Mouse (Mus musculus) spleen, postnatal 10 days (tissue): Measurements from ENCODE around the gene Trim59.
A peak's percentile ranks its signal among the peaks of the same experiment; 100 is the strongest.
"Not testable (repeated sequence)": the region's sequence is repeated elsewhere in the genome, so short reads cannot be mapped to it uniquely, and the experiment has no call there.

Source experiments
- DNase-seq, 2 experiments: peaks; one replicate each; pipeline ENCODE4 v3.0.0; 2021 to 2022; ENCODE audit warnings: low spot score in 2 of 2

Trim59 gene

DNA sequence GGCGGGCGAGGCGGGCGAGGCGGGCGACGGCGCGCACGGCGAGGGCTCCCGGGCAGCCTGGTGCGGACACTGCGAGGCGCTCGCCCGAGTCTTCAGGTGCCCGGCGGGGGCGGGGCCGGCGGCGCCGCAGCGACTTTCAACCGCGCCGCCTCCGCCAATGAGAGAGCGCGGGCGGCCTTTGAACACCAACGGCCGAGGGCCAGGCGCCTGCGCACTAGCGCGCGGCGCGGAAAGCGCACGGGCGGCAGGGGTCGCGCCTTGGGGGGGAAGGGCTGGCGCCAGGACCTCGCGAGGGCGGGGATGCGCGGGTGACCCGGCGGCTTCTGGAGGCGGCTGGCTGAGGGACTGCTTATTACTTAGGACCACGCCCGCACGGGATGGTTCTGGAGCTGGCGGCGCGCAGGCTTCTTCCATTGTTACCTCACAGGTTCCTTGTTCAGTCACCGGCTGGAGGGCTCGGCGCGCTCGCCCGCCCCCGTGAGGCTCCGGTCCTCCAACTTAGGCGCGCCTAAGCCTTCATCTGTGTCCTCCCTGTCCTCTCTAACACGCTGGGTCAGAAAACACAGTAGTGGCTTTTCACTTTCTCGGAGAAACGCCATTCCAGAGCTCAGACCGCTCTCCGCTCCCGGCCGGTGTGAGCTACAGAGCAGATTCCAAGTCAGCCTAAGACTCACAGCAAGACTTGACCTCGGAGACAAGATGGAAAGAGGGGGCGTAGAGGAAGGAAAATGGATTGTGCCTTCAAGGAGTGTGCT lies at the start of gene Trim59:
Gene Trim59 (minus strand): TSS at position 111 of the 755 bp plus-strand sequence.
- DNase-seq: peak; percentile 92 to 95

DNA sequence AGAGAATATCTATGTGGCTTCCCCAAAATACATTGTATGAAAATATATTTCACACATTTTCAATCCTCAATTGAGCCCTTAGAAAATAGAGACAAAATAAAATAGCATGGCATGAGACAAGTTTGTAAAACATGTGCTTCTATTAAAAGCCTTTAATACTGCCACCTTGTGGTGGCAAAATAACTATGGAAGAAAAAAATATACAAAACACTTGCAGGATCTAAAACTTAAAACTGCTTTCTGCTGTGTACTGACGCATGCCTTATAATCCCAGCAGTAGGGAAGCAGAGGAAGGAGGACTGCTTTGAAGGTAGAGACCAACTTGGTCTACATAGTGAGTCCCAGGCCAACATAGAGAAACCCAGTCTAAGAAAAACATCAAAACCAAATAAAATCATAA lies 19.4 kb upstream of the Trim59 start:
- no peak for DNase-seq

DNA sequence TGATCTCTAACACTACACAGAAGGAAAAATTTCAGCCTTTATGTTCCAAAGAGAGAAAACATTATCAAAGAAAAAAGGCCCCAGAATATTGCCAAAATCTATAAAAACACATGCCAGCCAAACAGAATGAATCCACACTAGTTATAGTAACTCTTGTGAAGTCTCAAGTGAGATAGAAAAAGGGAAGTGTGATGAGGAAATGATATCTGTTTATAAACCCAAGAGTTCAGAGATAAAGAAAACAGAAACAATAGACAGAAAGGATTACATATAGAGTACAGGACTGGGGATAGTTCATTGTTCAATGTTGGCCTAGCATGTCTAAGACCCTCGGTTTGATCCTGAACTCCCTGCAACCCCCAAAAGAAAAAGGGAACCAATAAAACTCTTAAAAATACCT lies 18.2 kb upstream of the Trim59 start:
- DNase-seq: no peak

DNA sequence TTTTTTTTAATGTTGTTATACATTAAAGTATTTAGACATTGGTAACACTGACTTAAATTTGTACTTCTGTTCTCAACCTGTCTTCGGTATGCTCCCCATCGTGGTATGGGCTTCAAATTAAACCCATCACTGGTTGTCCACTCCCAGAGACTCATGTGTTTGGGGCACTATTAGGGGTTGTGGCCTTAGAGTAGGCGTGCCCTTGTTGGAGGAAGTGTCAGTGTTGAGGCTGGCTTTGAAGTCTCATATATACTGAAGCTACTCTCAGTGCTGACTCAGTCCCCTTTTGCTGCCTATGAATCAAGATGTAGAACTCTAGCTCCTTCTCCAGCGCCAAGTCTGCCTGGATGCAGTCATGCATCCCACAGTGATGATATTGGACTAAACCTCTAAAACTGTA lies 16.1 kb upstream of the Trim59 start:
- no peak for DNase-seq

GRCm38 (mm10) chr3:69055871-69056270 lies 11.3 kb upstream of the Trim59 start:
- DNase-seq: peak in 1 of 2 experiments; percentile 23

- DNase-seq: peak; percentile 68 to 88
Observed at GRCm38 (mm10) chr3:69054760-69055432, 10.3 kb upstream of the Trim59 start.

DNA sequence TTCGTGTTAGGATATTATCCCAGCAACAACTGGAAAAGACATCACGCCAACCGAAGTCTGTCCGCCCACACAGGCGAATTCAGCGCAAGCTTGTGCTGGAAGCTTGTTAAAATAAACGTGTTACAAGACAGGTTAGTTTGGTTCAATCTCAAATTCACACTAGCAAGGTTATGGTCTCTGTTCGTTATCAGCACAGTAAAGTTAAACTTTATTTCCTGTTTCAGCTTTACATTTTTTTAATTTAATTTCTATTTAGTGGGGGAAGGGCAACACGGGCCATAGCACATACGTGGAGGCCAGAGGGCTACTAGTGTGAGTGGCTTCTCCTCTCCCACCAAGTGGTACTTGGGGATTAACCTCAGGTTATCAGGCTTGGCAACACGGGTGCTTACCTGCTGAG lies 7.3 kb upstream of the Trim59 start:
- no peak for DNase-seq

DNA sequence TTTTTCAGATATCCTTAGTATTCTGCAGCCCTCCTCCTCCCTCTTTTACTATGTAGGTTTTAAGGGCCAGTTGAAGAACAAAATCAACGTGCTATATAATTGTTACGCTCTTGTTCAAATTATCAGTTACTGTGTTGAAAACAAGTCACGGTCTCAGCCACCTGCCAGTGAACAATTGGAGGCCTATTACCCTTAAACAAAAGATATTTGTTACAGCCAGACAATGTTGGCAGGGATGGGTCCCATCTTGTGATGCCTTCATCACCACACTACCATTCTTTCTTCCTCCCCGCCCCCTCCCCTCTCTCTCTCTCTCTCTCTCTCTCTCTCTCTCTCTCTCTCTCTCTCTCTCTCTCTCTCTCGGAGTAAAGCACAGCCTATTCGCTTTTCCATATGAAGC lies 4.5 kb upstream of the Trim59 start:
- DNase-seq: no peak

DNA sequence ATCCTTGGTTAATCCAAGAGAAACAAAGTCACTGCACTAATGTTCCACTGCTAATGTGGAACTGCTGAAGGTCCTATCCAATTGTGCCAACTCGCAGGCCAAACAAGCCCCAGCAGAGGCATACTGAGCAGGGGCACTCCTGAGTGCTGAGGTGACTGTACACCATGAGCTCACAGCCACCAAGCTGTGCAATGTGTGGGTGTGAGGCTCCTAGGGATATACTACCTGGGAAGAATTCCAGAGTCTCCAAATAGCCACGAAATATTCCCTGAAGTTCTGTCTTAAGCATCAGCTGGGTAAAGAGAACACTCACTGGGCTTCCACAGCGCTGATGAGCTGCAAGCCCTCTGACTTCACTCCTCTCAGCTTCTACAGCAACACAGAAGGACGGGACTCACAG lies 3.1 kb upstream of the Trim59 start:
- no peak for DNase-seq

DNA sequence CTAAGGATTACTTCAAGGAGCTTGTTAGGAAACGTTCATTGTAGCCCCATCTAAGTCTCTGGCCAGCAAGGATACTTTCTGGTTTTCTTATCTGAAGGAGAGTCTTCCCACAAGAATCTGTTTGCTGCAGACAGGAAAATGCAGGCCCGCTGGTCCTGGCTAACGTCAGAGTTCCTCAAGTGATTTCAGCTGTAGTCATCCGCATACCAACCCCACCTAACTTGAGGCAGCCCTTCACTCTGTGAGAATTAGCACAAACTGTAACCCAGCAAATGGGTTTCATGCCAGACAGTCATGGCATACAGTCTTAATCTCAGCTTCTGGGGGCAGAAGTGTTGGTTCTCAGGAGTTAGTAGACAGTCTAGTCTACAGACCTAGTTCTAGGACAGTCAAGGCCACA lies 2.0 kb upstream of the Trim59 start:
- DNase-seq: peak in 1 of 2 experiments; percentile 25

GRCm38 (mm10) chr3:69045750-69046149 lies 1.2 kb upstream of the Trim59 start:
- peak in 1 of 2 experiments; percentile 34 for DNase-seq

DNA sequence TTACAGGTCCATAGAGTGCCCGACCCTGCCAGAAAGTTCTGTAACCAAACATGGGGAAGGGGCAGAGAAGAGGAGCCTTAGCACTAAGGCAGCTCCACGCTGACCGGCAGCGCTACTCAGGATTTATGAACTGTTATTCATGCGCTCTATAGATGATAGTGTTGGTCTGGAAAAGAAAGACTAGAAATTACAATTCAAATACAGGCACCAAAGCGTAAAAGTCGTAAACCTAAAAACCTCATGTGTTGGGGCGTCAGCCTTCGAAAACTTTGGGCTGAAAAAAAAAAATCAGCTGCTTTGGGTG lies 797 bp upstream of the Trim59 start:
- DNase-seq: no peak

GRCm38 (mm10) chr3:69044167-69044591 lies 376 bp downstream of the Trim59 start:
- no peak for DNase-seq

DNA sequence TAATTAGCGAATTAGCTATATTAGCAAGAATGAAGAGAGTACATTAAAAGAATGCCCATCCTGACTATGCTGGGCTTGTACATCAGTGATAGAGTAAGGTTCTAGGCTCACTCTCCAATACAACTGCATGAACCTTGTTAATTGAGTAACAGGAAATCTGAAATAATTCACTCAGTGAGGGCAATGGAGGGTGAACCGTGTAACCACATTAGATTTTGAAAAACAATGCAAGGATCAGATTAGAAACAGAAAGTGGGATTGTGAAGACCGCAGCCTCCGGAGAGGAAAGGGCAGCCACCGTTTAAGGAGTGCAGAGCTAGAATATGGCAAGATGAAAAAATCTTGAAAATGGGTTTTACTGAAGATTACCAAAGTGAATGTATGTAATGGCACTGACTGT lies 3.3 kb downstream of the Trim59 start:
- peak in 1 of 2 experiments; percentile 16 for DNase-seq

- DNase-seq: no peak
Observed at GRCm38 (mm10) chr3:69040105-69040504, 4.5 kb downstream of the Trim59 start.

DNA sequence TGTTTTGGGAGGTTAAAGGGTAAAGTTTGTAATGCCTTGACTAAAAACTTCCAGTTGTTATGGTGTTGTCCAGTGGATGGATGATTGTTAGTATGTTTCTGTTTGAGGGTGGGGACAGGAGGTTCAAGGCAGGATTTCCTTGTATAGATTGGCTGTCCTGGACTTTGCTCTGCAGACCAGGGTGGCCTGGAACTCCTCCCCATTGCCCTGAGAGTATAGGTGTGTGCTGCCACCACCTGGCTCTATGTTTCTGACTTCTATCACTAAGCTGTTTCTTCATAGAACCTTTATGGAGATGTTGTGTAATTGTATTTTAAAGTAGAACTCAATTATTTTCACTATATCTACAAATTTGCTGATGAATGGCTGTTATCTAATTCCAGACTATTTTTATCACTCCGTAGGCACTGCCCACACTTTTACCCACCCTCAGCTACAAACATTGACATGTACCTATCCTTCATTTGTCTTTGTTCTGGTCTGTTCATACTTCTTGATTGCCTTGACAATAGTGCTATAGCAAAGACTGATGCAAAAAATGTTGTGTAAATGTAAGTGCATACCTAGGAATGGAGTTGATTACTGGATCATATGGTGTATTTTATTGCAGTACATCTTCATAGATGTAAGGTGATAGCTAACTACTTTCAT lies 18.3 kb downstream of the Trim59 start:
- no peak for DNase-seq

DNA sequence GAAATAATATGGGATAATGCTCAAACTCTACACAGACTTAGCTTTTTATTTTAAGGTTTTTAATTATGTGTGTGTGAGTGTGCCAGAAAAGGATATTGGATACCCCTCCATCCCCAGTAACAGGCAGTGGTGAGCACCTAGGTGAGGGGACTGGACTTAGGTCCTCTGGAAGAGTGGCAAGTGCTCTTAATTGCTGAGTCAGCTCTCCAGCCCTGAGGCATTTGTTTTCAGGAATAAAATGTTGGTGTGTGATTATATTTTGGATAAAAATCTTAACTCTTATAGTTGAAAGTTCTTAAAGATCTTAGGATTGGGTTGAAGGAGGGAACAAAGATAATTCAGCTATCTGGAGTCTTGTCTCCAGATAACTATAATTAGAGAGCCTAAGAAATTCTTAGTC lies 23.8 kb downstream of the Trim59 start:
- DNase-seq: no peak

DNA sequence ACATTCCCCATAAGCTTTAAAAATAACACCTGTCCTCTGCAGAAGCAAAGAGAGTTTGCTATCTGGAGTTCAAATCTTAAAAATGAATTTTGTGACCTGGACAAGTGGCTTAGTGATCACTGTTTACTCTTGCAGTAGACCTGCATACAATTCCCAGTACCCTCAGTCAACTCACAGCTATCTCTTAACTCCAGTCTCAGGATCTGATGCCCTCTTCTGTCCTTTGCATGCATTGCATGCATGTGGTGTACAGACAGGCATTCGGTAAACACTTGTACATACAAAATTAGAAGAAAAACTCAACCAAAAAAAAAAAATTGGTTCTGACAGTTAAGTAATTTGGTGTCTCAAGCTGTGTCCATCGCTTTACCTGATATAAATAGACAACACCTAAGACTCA lies 24.3 kb downstream of the Trim59 start:
- peak in 1 of 2 experiments; percentile 47 for DNase-seq

- DNase-seq: not testable (repeated sequence)
Observed at GRCm38 (mm10) chr3:69018635-69019034, 25.9 kb downstream of the Trim59 start.

- DNase-seq: peak in 1 of 2 experiments; percentile 30
Observed at GRCm38 (mm10) chr3:69017181-69017580, 27.4 kb downstream of the Trim59 start.

- no peak for DNase-seq
Observed at GRCm38 (mm10) chr3:69008873-69009272, 35.7 kb downstream of the Trim59 start.

DNA sequence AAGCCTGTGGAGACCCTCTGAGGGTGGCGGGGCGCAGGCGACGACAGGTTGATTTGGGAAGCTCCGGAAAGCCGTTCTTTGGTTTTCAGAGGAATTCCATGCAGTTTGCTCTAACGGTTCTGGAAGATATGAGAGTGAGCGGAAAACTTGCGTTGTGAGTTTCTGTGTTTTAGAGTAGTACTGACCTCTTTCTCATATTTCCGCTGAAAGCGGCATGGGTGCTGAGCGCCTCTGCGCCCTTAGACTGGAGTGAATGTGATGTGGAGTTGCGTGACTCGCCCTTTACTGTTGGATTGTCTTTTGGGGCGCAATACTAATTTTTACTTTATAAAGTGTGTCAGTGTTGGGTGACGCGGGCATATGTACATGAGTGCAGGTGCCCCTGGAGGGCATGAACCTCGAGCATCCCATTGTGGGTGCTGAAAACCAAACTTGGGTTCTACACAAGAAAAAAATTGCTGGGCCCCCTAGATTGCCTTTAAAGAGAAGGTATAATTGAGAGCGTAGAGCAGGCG lies 38.3 kb downstream of the Trim59 start:
- peak; percentile 45 to 46 for DNase-seq
